Mouse (Mus musculus): Measurements from ENCODE around the gene Tgm1. TPM values are rescaled to one million over a fixed set of nuclear protein-coding genes. Genes with fewer than 3 reads are reported as not detected.
"Not testable (repeated sequence)": the region's sequence is repeated elsewhere in the genome, so short reads cannot be mapped to it uniquely, and the experiment has no call there.

Gene Tgm1
- polyA plus RNA-seq (2016; fragmentation: Nextera tagmentation; extraction: Ambion mirVana) = 1.6 and 1.7 TPM in 2 replicates

GRCm38 (mm10) chr14:55713729-55714122 lies at the start of gene Tgm1:
Gene Tgm1, minus strand, starts transcription at chr14:55713926.
- H3K4me3 ChIP-seq = 0 out of 2 replicates have a peak within 1 kb of the TSS, but pooled peaks have one; percentile 1
- 30% methylated on average over 4 of the region's 4 CpGs for WGBS

GRCm38 (mm10) chr14:55763166-55763565 lies 49.4 kb upstream of the Tgm1 start:
- H3K9me3 ChIP-seq = no peaks in the 10 kb centered on the region
- no peak for ATAC-seq (ENCODE audit: insufficient number of reproducible peaks, insufficient read depth, low FRiP score, low TSS enrichment)
- no peaks in the 10 kb centered on the region for H3K36me3 ChIP-seq
- peaks cover 53% of the 10 kb centered on the region for H3K27me3 ChIP-seq
- peaks cover 12% of the 10 kb centered on the region for H3K4me1 ChIP-seq
- 0 out of 2 replicates have a peak overlapping the region, but pooled peaks have one; percentile 95 for H3K4me2 ChIP-seq (replicated peaks)
- H3K4me3 ChIP-seq = no peak overlapping the region
- WGBS = 62% methylated on average over 7 of the region's 7 CpGs
- H3K9ac ChIP-seq = no peak overlapping the region
- no peak overlapping the region for H3K27ac ChIP-seq

More at GRCm38 (mm10) chr14:55713729-55714122, at the start of gene Tgm1:
- peak within 1 kb of the TSS; percentile 3; the same call in 1 of the 2 replicates for H3K9ac ChIP-seq
- H3K9me3 ChIP-seq = no peaks in the 10 kb centered on the region
- 0 out of 2 replicates have a peak, but pooled peaks cover 6% of the 10 kb centered on the region for H3K4me1 ChIP-seq
- no peak within 1 kb of the TSS for H3K27ac ChIP-seq
- H3K27me3 ChIP-seq = peaks cover 22% of the 10 kb centered on the region
- ATAC-seq (ENCODE audit: insufficient number of reproducible peaks, insufficient read depth, low FRiP score, low TSS enrichment) = no peak
- peaks cover 19% of the 10 kb centered on the region; the same call in 1 of the 2 replicates for H3K36me3 ChIP-seq
- H3K4me2 ChIP-seq (replicated peaks) = peak within 1 kb of the TSS; percentile 24

- 1% methylated on average over 77 of the region's 77 CpGs for WGBS
- Histone ChIP-seq H3K27me3 (peaks cover 43% of the 10 kb centered on the region), H3K9me3 (no peaks in the 10 kb centered on the region)
Observed at GRCm38 (mm10) chr14:55762001-55762821, 48.5 kb upstream of the Tgm1 start.

GRCm38 (mm10) chr14:55761163-55761562 lies 47.4 kb upstream of the Tgm1 start, which contains the start of gene Ltb4r2:
Gene Ltb4r2, plus strand, starts transcription at chr14:55761428.
- H3K36me3 ChIP-seq = peaks cover 5% of the 10 kb centered on the region; the same call in 1 of the 2 replicates
- ATAC-seq (ENCODE audit: insufficient number of reproducible peaks, insufficient read depth, low FRiP score, low TSS enrichment) = no peak
- H3K27me3 ChIP-seq = peaks cover 35% of the 10 kb centered on the region
- H3K4me2 ChIP-seq (replicated peaks) = peak within 1 kb of the TSS; percentile 95
- peak within 1 kb of the TSS; percentile 67 for H3K9ac ChIP-seq
- WGBS = 73% methylated on average over 6 of the region's 6 CpGs
- H3K4me3 ChIP-seq = peak within 1 kb of the TSS; percentile 56
- H3K4me1 ChIP-seq = 0 out of 2 replicates have a peak, but pooled peaks cover 6% of the 10 kb centered on the region
- H3K9me3 ChIP-seq = no peaks in the 10 kb centered on the region
- H3K27ac ChIP-seq = no peak within 1 kb of the TSS

More at GRCm38 (mm10) chr14:55762001-55762821, 48.5 kb upstream of the Tgm1 start:
- peak overlapping the region; percentile 67 for H3K9ac ChIP-seq
- 0 out of 2 replicates have a peak, but pooled peaks cover 6% of the 10 kb centered on the region for H3K4me1 ChIP-seq
- no peak overlapping the region for H3K27ac ChIP-seq
- H3K4me3 ChIP-seq = peak overlapping the region; percentile 56
- no peaks in the 10 kb centered on the region for H3K36me3 ChIP-seq
- H3K4me2 ChIP-seq (replicated peaks) = peak overlapping the region; percentile 95
- peak; percentile 58 for ATAC-seq (ENCODE audit: insufficient number of reproducible peaks, insufficient read depth, low FRiP score, low TSS enrichment)

- H3K4me2 ChIP-seq (replicated peaks) = peak overlapping the region; percentile 37
- not testable (repeated sequence) for H3K9me3 ChIP-seq; H3K9ac ChIP-seq; ATAC-seq (ENCODE audit: insufficient number of reproducible peaks, insufficient read depth, low FRiP score, low TSS enrichment); H3K4me1 ChIP-seq; H3K27ac ChIP-seq
- peaks cover 15% of the 10 kb centered on the region for H3K36me3 ChIP-seq
- peaks cover 29% of the 10 kb centered on the region for H3K27me3 ChIP-seq
- 0% methylated on average over 6 of the region's 6 CpGs for WGBS
- H3K4me3 ChIP-seq = peak overlapping the region; percentile 1; the same call in 1 of the 2 replicates
Observed at GRCm38 (mm10) chr14:55760156-55760555, 46.4 kb upstream of the Tgm1 start.

- 14% methylated on average over 8 of the region's 8 CpGs for WGBS
- Histone ChIP-seq H3K4me1 (0 out of 2 replicates have a peak, but pooled peaks cover 6% of the 10 kb centered on the region), H3K4me2 (replicated peaks) (peak within 1 kb of the TSS; percentile 13; the same call in 1 of the 2 replicates), H3K9ac (no peak within 1 kb of the TSS), H3K9me3 (no peaks in the 10 kb centered on the region), H3K27ac (no peak within 1 kb of the TSS), H3K36me3 (peaks cover 33% of the 10 kb centered on the region), H3K27me3 (peaks cover 20% of the 10 kb centered on the region), H3K4me3 (no peak within 1 kb of the TSS)
- no peak for ATAC-seq (ENCODE audit: insufficient number of reproducible peaks, insufficient read depth, low FRiP score, low TSS enrichment)
Observed at GRCm38 (mm10) chr14:55758363-55758784, 44.6 kb upstream of the Tgm1 start, which contains the start of gene Cideb. Gene Cideb, minus strand, starts transcription at chr14:55758458.

- Histone ChIP-seq H3K4me2 (replicated peaks) (no peak overlapping the region), H3K9ac (no peak overlapping the region), H3K27me3 (peaks cover 14% of the 10 kb centered on the region), H3K4me1 (0 out of 2 replicates have a peak, but pooled peaks cover 6% of the 10 kb centered on the region), H3K4me3 (no peak overlapping the region), H3K27ac (no peak overlapping the region), H3K36me3 (peaks cover 41% of the 10 kb centered on the region), H3K9me3 (no peaks in the 10 kb centered on the region)
- ATAC-seq (ENCODE audit: insufficient number of reproducible peaks, insufficient read depth, low FRiP score, low TSS enrichment) = no peak
- WGBS = 86% methylated on average over 6 of the region's 6 CpGs
Observed at GRCm38 (mm10) chr14:55757566-55757965, 43.8 kb upstream of the Tgm1 start.

GRCm38 (mm10) chr14:55747051-55747847 lies 33.5 kb upstream of the Tgm1 start:
- Histone ChIP-seq H3K9ac (no peak overlapping the region), H3K27me3 (no peaks in the 10 kb centered on the region), H3K9me3 (no peaks in the 10 kb centered on the region), H3K4me1 (peaks cover 27% of the 10 kb centered on the region), H3K36me3 (peaks cover 32% of the 10 kb centered on the region), H3K27ac (no peak overlapping the region), H3K4me2 (replicated peaks) (peak overlapping the region; percentile 98), H3K4me3 (peak overlapping the region; percentile 97; the same call in 1 of the 2 replicates)
- no peak for ATAC-seq (ENCODE audit: insufficient number of reproducible peaks, insufficient read depth, low FRiP score, low TSS enrichment)
- WGBS = 83% methylated on average over 10 of the region's 10 CpGs

- ATAC-seq (ENCODE audit: insufficient number of reproducible peaks, insufficient read depth, low FRiP score, low TSS enrichment) = no peak
- Histone ChIP-seq H3K27ac (no peak overlapping the region), H3K9me3 (no peaks in the 10 kb centered on the region), H3K4me2 (replicated peaks) (peak overlapping the region; percentile 98), H3K4me3 (peak overlapping the region; percentile 97), H3K4me1 (peaks cover 27% of the 10 kb centered on the region), H3K36me3 (peaks cover 24% of the 10 kb centered on the region), H3K27me3 (no peaks in the 10 kb centered on the region), H3K9ac (peak overlapping the region; percentile 85)
- under 1% methylated on average over 31 of the region's 31 CpGs for WGBS
Observed at GRCm38 (mm10) chr14:55745861-55746237, 32.1 kb upstream of the Tgm1 start.

- Histone ChIP-seq H3K9me3 (no peaks in the 10 kb centered on the region), H3K27ac (0 out of 2 replicates have a peak within 1 kb of the TSS, but pooled peaks have one; percentile 32), H3K27me3 (no peaks in the 10 kb centered on the region), H3K4me2 (replicated peaks) (peak within 1 kb of the TSS; percentile 98), H3K4me1 (peaks cover 27% of the 10 kb centered on the region), H3K4me3 (peak within 1 kb of the TSS; percentile 97), H3K36me3 (peaks cover 24% of the 10 kb centered on the region), H3K9ac (peak within 1 kb of the TSS; percentile 85)
- peak; percentile 62 for ATAC-seq (ENCODE audit: insufficient number of reproducible peaks, insufficient read depth, low FRiP score, low TSS enrichment)
- 2% methylated on average over 48 of the region's 48 CpGs for WGBS
Observed at GRCm38 (mm10) chr14:55745180-55745860, 31.6 kb upstream of the Tgm1 start, which contains the start of the genes Dhrs1 and Nop9. Gene Dhrs1, minus strand, starts transcription at chr14:55745690. Gene Nop9, plus strand, starts transcription at chr14:55745693.
